Mouse (Mus musculus) cerebellum, adult 2 months (tissue): ENCODE results near the gene Gnl1.

Source experiments
- CTCF ChIP-seq: fragments of 200-500 bp; IDR thresholded peaks from 2 replicates; pipeline ENCODE4 v1.5.1; 2011; ENCODE audit warnings: low read depth, mild to moderate bottlenecking, control low read depth, low read length, moderate library complexity, borderline replicate concordance; ENCODE audit not compliant: insufficient read depth
- POLR2A ChIP-seq: fragments of 200-500 bp; IDR thresholded peaks from 2 replicates; pipeline ENCODE4 v1.6.1; 2011; ENCODE audit warnings: low read length, control low read depth, borderline replicate concordance; ENCODE audit not compliant: insufficient read depth

DNA sequence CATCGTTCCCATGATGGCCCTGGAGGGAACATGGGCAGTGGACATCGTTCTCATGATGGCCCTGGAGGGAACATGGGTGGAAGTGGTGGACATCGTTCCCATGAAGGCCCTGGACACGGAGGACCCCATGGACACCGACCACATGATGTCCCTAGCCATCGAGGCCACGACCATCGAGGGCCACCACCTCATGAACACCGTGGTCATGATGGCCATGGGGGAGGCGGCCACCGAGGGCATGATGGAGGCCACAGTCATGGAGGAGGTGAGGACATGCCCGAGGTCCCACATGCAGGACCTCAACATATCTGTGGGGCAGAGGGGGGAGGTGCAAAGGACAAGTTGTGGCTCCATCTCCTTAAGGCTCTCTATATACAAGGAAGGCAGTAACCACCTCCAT lies 49.0 kb upstream of the Gnl1 start:
- TF ChIP-seq POLR2A: no peak
- TF ChIP-seq CTCF: no peak
